ENCODE assay signal across 28 mouse cellular contexts in genomic region chr11:85189110-85189509, GRCm38 (mm10). TPM values are rescaled to one million over a fixed set of nuclear protein-coding genes. Genes with fewer than 3 reads are reported as not detected.
A peak's percentile ranks its signal among the peaks of the same experiment; 100 is the strongest.
DNase-seq lines count a peak whose midpoint lies in the region; ATAC-seq and TF ChIP-seq lines count a peak whose summit lies in the region.
"Had no signal": no experiment of that assay in that cellular context is flagged by ENCODE, and none has a peak within 500 bp of the region (broad histone marks: within the 10 kb centered on the region; RNA-seq: fewer than 3 reads in every experiment).

No protein-coding gene starts in this region.

- no peak for TF ChIP-seq CTCF in liver, postnatal 0 days (IDR thresholded peaks at IDR 0.05; ENCODE audit: low read depth)

- H3K27me3 ChIP-seq in liver, embryonic 12.5 days (replicated peaks) = no peaks in the 10 kb centered on the region
- H3K27me3 ChIP-seq in liver, postnatal 0 days (ENCODE audit: insufficient read depth, low read length) = no peaks in the 10 kb centered on the region
- no peaks in the 10 kb centered on the region for H3K27me3 ChIP-seq in liver, embryonic 15.5 days
- H3K27me3 ChIP-seq: embryonic facial prominence, embryonic 15.5 days; forebrain, embryonic 12.5 days; hindbrain, embryonic 13.5 days had no signal

- no peak overlapping the region for H3K4me2 ChIP-seq in liver, embryonic 12.5 days
- H3K4me2 ChIP-seq in liver, postnatal 0 days (ENCODE audit: low read depth, low read length) = no peak overlapping the region
- H3K4me2 ChIP-seq in liver, embryonic 15.5 days = no peak overlapping the region
- H3K4me2 ChIP-seq: embryonic facial prominence, embryonic 15.5 days; forebrain, embryonic 12.5 days; hindbrain, embryonic 13.5 days had no signal

- no peak for TF ChIP-seq EP300 in liver, postnatal 0 days (IDR thresholded peaks at IDR 0.05; ENCODE audit: low read depth)

- WGBS in liver, embryonic 12.5 days (ENCODE audit: insufficient replicate concordance) = 34% methylated on average over 4 of the region's 4 CpGs
- 54% methylated on average over 4 of the region's 4 CpGs for WGBS in liver, postnatal 0 days (ENCODE audit: insufficient replicate concordance)
- WGBS in liver, embryonic 15.5 days (ENCODE audit: insufficient replicate concordance) = 26% methylated on average over 4 of the region's 4 CpGs

- H3K4me1 ChIP-seq in liver, embryonic 12.5 days = peaks cover 15% of the 10 kb centered on the region; the same call in 1 of the 2 replicates
- no peaks in the 10 kb centered on the region for H3K4me1 ChIP-seq in liver, postnatal 0 days (ENCODE audit: insufficient read depth)
- peaks cover 9% of the 10 kb centered on the region for H3K4me1 ChIP-seq in liver, embryonic 15.5 days (replicated peaks)
- H3K4me1 ChIP-seq: embryonic facial prominence, embryonic 15.5 days; forebrain, embryonic 12.5 days; heart, embryonic 10.5 days; hindbrain, embryonic 13.5 days had no signal

- H3K36me3 ChIP-seq in liver, embryonic 12.5 days = peaks cover 57% of the 10 kb centered on the region
- peaks cover 29% of the 10 kb centered on the region for H3K36me3 ChIP-seq in liver, postnatal 0 days (replicated peaks; ENCODE audit: insufficient read depth, low read length)
- peaks cover 37% of the 10 kb centered on the region for H3K36me3 ChIP-seq in liver, embryonic 15.5 days (replicated peaks)

- H3K9me3 ChIP-seq in liver, embryonic 12.5 days (replicated peaks) = no peaks in the 10 kb centered on the region
- no peaks in the 10 kb centered on the region for H3K9me3 ChIP-seq in liver, postnatal 0 days (ENCODE audit: low read length)
- H3K9me3 ChIP-seq in liver, embryonic 15.5 days (replicated peaks) = no peaks in the 10 kb centered on the region
- H3K9me3 ChIP-seq: embryonic facial prominence, embryonic 15.5 days; forebrain, embryonic 12.5 days; heart, embryonic 10.5 days; hindbrain, embryonic 13.5 days had no signal

- peak; percentile 74 for ATAC-seq in liver, embryonic 12.5 days
- no peak for ATAC-seq in liver, postnatal 0 days
- 0 out of 2 replicates have a peak, but pooled peaks have one; percentile 14 for ATAC-seq in erythroid progenitor cell, adult 5-6 weeks (replicated peaks; ENCODE audit: low FRiP score, poor library complexity, severe bottlenecking)
- peak; percentile 65 for ATAC-seq in liver, embryonic 15.5 days (ENCODE audit: insufficient read depth)
- ATAC-seq: forebrain, embryonic 16.5 days; hindbrain, postnatal 0 days had no signal

- H3K27ac ChIP-seq in liver, embryonic 12.5 days = no peak overlapping the region
- no peak overlapping the region for H3K27ac ChIP-seq in liver, postnatal 0 days (ENCODE audit: low read depth)
- no peak overlapping the region for H3K27ac ChIP-seq in liver, embryonic 15.5 days (replicated peaks)
- H3K27ac ChIP-seq: embryonic facial prominence, embryonic 15.5 days; forebrain, embryonic 12.5 days; gastrocnemius, adult 2 months; heart, embryonic 10.5 days; hindbrain, embryonic 13.5 days; hindbrain, postnatal 0 days had no signal

- no peak overlapping the region for H3K4me3 ChIP-seq in liver, embryonic 12.5 days
- H3K4me3 ChIP-seq in liver, postnatal 0 days (ENCODE audit: low read depth, low read length) = no peak overlapping the region
- H3K4me3 ChIP-seq in liver, embryonic 15.5 days (replicated peaks) = no peak overlapping the region
- H3K4me3 ChIP-seq: embryonic facial prominence, embryonic 15.5 days; forebrain, embryonic 12.5 days; gastrocnemius, adult 2 months; heart, embryonic 10.5 days; hindbrain, embryonic 13.5 days had no signal

- no peak overlapping the region for H3K9ac ChIP-seq in liver, embryonic 12.5 days
- H3K9ac ChIP-seq in liver, postnatal 0 days (replicated peaks) = no peak overlapping the region
- H3K9ac ChIP-seq in liver, embryonic 15.5 days = no peak overlapping the region
- H3K9ac ChIP-seq: embryonic facial prominence, embryonic 15.5 days; forebrain, embryonic 12.5 days; hindbrain, embryonic 13.5 days had no signal

- DNase-seq in liver, postnatal 0 days = no peak
- no peak for DNase-seq in testis, postnatal 14 days (ENCODE audit: low spot score)
- no peak for DNase-seq in frontal cortex, postnatal 36 days (ENCODE audit: low spot score in 2 of 2)
- no peak for DNase-seq in adrenal gland, adult 2 months
- DNase-seq: adrenal gland, adult 8-10 months; adrenal gland, postnatal 36 days; cerebellum, adult 11 months; cerebellum, adult 8-10 months; cerebellum, postnatal 14 days; embryo, embryonic 11 days; gastrocnemius, adult 2 months; gastrocnemius, postnatal 25 days; heart, postnatal 10 days; heart, postnatal 4 days had no signal

RNA-seq across cellular contexts. Expression of gene 1700125H20Rik, which starts 18.9 kb away (rescaled TPM):
- not detected in 2 replicates for polyA plus RNA-seq in liver, embryonic 12.5 days (2016; fragmentation: Nextera tagmentation; extraction: Ambion mirVana)
- 0.16 and 0.33 TPM in 2 replicates for polyA plus RNA-seq in liver, postnatal 0 days (2015; fragmentation: Nextera tagmentation; extraction: Ambion mirVana)
- total RNA-seq in erythroid progenitor cell, adult 5-6 weeks (2015; ENCODE audit: low replicate concordance) = 6.5 TPM in 1 of 2 replicates, not detected in the other
- total RNA-seq in erythroid progenitor cell, adult 5-6 weeks (2017; ENCODE audit: low replicate concordance) = not detected in 2 replicates
- polyA plus RNA-seq in liver, embryonic 15.5 days (2015; fragmentation: Nextera tagmentation; extraction: Ambion mirVana) = not detected in 2 replicates
- 1 to 10 TPM in 1 of 2 experiments, not detected in 1; 2.4 TPM for total RNA-seq in adrenal gland, adult 2 months (2021)
- not detected in 2 replicates for polyA plus RNA-seq in adrenal gland, adult 2 months (2012; rRNA removed)
- total RNA-seq: common myeloid progenitor, adult 5-6 weeks; ES-E14; gastrocnemius, adult 2 months; gastrocnemius, postnatal 25 days; heart, postnatal 10 days; hindbrain, postnatal 0 days had no signal
- polyA plus RNA-seq: embryonic facial prominence, embryonic 11.5 days; frontal cortex, adult 2 months; heart, embryonic 10.5 days; heart, embryonic 14.5 days had no signal

RNA-seq across cellular contexts. Expression of gene Appbp2, which starts 45.8 kb away (rescaled TPM):
- polyA plus RNA-seq in liver, embryonic 12.5 days (2016; fragmentation: Nextera tagmentation; extraction: Ambion mirVana) = 22.9 and 23.8 TPM in 2 replicates
- polyA plus RNA-seq in liver, postnatal 0 days (2015; fragmentation: Nextera tagmentation; extraction: Ambion mirVana) = 9.3 and 9.9 TPM in 2 replicates
- total RNA-seq in erythroid progenitor cell, adult 5-6 weeks (2015; ENCODE audit: low replicate concordance) = 9.7 and 12.2 TPM in 2 replicates
- 8.2 and 10.3 TPM in 2 replicates for total RNA-seq in erythroid progenitor cell, adult 5-6 weeks (2017; ENCODE audit: low replicate concordance)
- polyA plus RNA-seq in liver, embryonic 15.5 days (2015; fragmentation: Nextera tagmentation; extraction: Ambion mirVana) = 12.5 and 13.0 TPM in 2 replicates
- total RNA-seq in adrenal gland, adult 2 months (2021) = 10 to 100 TPM; 34.8 to 41.6 TPM
- polyA plus RNA-seq in adrenal gland, adult 2 months (2012; rRNA removed) = 17.6 and 20.3 TPM in 2 replicates

RNA-seq across cellular contexts. Expression of gene Usp32, which starts 49.1 kb away (rescaled TPM):
- 10.6 and 12.0 TPM in 2 replicates for polyA plus RNA-seq in liver, embryonic 12.5 days (2016; fragmentation: Nextera tagmentation; extraction: Ambion mirVana)
- 4.7 and 6.1 TPM in 2 replicates for polyA plus RNA-seq in liver, postnatal 0 days (2015; fragmentation: Nextera tagmentation; extraction: Ambion mirVana)
- total RNA-seq in erythroid progenitor cell, adult 5-6 weeks (2015; ENCODE audit: low replicate concordance) = 248 and 268 TPM in 2 replicates
- 357 and 586 TPM in 2 replicates for total RNA-seq in erythroid progenitor cell, adult 5-6 weeks (2017; ENCODE audit: low replicate concordance)
- 10.1 and 15.2 TPM in 2 replicates for polyA plus RNA-seq in liver, embryonic 15.5 days (2015; fragmentation: Nextera tagmentation; extraction: Ambion mirVana)
- 10 to 100 TPM; 39.9 to 51.6 TPM for total RNA-seq in adrenal gland, adult 2 months (2021)
- 1.3 and 1.7 TPM in 2 replicates for polyA plus RNA-seq in adrenal gland, adult 2 months (2012; rRNA removed)
